Mouse (Mus musculus): ENCODE data around the gene D16Ertd472e. TPM values are rescaled to one million over a fixed set of nuclear protein-coding genes. Genes with fewer than 3 reads are reported as not detected.

The D16Ertd472e gene
- polyA plus RNA-seq, 1 experiment from 2014 or later = 10.3 TPM

GRCm38 (mm10) chr16:78591130-78591529 is 14.6 kb upstream of the D16Ertd472e start:
- Histone ChIP-seq H3K4me1 (replicated peaks; ENCODE audit: control insufficient read depth, insufficient read depth, low read length) (no peaks in the 10 kb centered on the region), H3K4me3 (replicated peaks; ENCODE audit: low read length) (no peak overlapping the region), H3K9ac (replicated peaks; ENCODE audit: low read depth, low read length) (no peak overlapping the region), H3K27me3 (replicated peaks; ENCODE audit: control insufficient read depth, insufficient read depth, low read length) (no peaks in the 10 kb centered on the region), H3K4me2 (ENCODE audit: low read length) (no peak overlapping the region), H3K27ac (ENCODE audit: low read length) (no peak overlapping the region), H3K36me3 (ENCODE audit: control insufficient read depth, insufficient read depth) (no peaks in the 10 kb centered on the region), H3K9me3 (ENCODE audit: control insufficient read depth, low read length) (no peaks in the 10 kb centered on the region)
- 85% methylated on average over 6 of the region's 6 CpGs for WGBS
- ATAC-seq = no peak

DNA sequence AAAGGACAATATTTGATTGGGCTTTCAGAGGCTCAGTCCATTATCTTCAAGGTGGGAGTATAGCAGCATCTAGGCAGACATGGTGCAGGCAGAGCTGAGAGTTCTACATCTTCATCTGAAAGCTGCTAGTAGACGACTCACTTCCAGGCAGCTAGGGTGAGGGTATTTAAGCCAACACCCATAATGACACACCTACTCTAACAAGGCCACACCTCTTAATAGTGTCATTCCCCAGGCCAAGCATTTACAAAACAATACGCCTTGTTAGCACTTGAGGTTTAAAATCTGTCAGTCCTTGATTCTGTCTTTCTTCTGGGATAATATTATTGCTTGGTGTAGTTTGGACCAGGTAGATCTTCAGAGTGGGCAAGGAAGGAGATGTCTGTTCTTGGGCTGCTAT is 12.3 kb upstream of the D16Ertd472e start:
- H3K27ac ChIP-seq (ENCODE audit: low read length) = no peak overlapping the region
- no peaks in the 10 kb centered on the region for H3K9me3 ChIP-seq (ENCODE audit: control insufficient read depth, low read length)
- H3K27me3 ChIP-seq (replicated peaks; ENCODE audit: control insufficient read depth, insufficient read depth, low read length) = no peaks in the 10 kb centered on the region
- no peaks in the 10 kb centered on the region for H3K4me1 ChIP-seq (replicated peaks; ENCODE audit: control insufficient read depth, insufficient read depth, low read length)
- H3K4me2 ChIP-seq (ENCODE audit: low read length) = no peak overlapping the region
- H3K4me3 ChIP-seq (replicated peaks; ENCODE audit: low read length) = no peak overlapping the region
- no peak overlapping the region for H3K9ac ChIP-seq (replicated peaks; ENCODE audit: low read depth, low read length)
- no peaks in the 10 kb centered on the region for H3K36me3 ChIP-seq (ENCODE audit: control insufficient read depth, insufficient read depth)
- WGBS = 89% methylated on average over 2 of the region's 2 CpGs
- no peak for ATAC-seq

DNA sequence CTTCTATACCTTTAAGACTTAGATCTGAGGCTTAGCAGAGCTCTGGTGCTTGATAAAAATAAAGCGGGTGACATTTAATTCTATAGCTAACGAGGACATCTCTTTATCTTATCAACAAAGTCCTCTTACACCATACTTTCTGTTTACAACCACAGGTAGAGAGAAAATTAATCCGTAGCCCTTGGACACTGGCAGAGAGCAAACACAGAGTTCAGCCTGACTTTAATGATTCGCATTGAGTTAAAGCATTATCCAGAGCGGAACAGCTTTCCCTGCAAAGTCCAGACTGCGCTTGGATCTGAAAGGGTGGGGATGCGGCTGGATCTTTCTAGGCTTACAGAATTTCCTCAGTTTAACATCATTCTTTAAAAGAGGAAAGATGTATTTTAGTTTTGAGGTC is 10.1 kb upstream of the D16Ertd472e start:
- no peaks in the 10 kb centered on the region for H3K4me1 ChIP-seq (replicated peaks; ENCODE audit: control insufficient read depth, insufficient read depth, low read length)
- no peak overlapping the region for H3K9ac ChIP-seq (replicated peaks; ENCODE audit: low read depth, low read length)
- no peaks in the 10 kb centered on the region for H3K36me3 ChIP-seq (ENCODE audit: control insufficient read depth, insufficient read depth)
- H3K9me3 ChIP-seq (ENCODE audit: control insufficient read depth, low read length) = no peaks in the 10 kb centered on the region
- no peak overlapping the region for H3K27ac ChIP-seq (ENCODE audit: low read length)
- H3K27me3 ChIP-seq (replicated peaks; ENCODE audit: control insufficient read depth, insufficient read depth, low read length) = no peaks in the 10 kb centered on the region
- no peak overlapping the region for H3K4me3 ChIP-seq (replicated peaks; ENCODE audit: low read length)
- 73% methylated on average over 7 of the region's 7 CpGs for WGBS
- no peak overlapping the region for H3K4me2 ChIP-seq (ENCODE audit: low read length)
- ATAC-seq = no peak

DNA sequence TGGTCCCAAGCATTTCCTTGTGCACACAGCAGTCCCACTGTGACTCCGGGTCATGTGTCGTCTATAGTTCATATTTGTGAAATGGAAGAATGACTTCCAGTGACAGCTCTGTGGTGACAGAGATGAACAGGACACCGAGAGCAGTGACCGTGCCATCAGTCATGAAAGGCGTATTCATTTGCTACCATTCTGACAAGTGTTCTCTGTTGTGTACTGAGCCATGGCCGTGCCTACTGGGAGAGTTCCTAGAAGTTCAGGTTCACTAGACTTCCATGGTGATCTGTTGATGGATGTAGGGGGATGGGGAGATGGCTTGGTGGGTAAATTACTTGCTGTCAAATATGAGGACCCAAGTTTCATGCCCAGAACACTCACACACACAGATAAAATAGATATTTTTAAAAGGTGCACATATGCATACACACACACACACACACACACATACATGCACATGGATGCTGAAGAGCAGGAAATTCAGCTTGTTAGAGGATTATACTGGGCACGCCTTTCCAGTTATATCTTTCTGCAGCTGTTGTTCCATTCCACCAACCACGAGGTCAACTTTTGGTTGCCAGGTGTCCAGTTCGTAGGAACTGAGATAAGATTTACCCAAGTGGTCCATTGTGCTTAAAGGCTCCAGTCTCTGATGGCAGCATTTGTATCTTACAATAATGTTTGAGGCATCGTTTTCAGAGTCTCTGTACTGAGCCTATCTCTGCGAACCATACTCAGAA is 9.3 kb upstream of the D16Ertd472e start:
- no peaks in the 10 kb centered on the region for H3K4me1 ChIP-seq (replicated peaks; ENCODE audit: control insufficient read depth, insufficient read depth, low read length)

DNA sequence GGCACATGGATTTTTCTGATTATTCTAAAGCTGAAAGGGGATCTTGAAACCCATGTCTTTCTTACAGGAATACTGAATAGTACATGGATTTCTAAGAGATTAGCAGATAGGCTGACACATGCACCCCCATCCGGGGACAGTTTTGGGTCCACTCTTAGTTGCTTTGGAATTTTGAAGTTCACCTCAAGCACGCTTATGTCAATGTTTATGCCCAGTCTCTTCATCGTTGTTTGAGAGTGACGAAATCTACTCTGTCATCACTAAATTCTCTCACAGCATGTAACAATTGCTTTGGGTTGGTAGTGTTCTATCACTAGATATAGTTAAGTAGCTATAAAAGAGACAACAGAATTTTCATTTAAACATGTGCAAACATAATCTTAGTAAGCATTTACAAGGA is 8.7 kb upstream of the D16Ertd472e start:
- Histone ChIP-seq H3K4me3 (replicated peaks; ENCODE audit: low read length) (no peak overlapping the region), H3K27me3 (replicated peaks; ENCODE audit: control insufficient read depth, insufficient read depth, low read length) (no peaks in the 10 kb centered on the region), H3K9me3 (ENCODE audit: control insufficient read depth, low read length) (no peaks in the 10 kb centered on the region), H3K4me1 (replicated peaks; ENCODE audit: control insufficient read depth, insufficient read depth, low read length) (no peaks in the 10 kb centered on the region), H3K9ac (replicated peaks; ENCODE audit: low read depth, low read length) (no peak overlapping the region), H3K36me3 (ENCODE audit: control insufficient read depth, insufficient read depth) (no peaks in the 10 kb centered on the region), H3K27ac (ENCODE audit: low read length) (no peak overlapping the region), H3K4me2 (ENCODE audit: low read length) (no peak overlapping the region)
- no peak for ATAC-seq
- 88% methylated on average over 4 of the region's 4 CpGs for WGBS

More for the DNA sequence above, 9.3 kb upstream of the D16Ertd472e start:
- no peaks in the 10 kb centered on the region for H3K27me3 ChIP-seq (replicated peaks; ENCODE audit: control insufficient read depth, insufficient read depth, low read length)
- WGBS = 88% methylated on average over 11 of the region's 11 CpGs
- H3K9ac ChIP-seq (replicated peaks; ENCODE audit: low read depth, low read length) = no peak overlapping the region
- H3K27ac ChIP-seq (ENCODE audit: low read length) = no peak overlapping the region
- H3K4me3 ChIP-seq (replicated peaks; ENCODE audit: low read length) = no peak overlapping the region
- no peaks in the 10 kb centered on the region for H3K36me3 ChIP-seq (ENCODE audit: control insufficient read depth, insufficient read depth)
- no peaks in the 10 kb centered on the region for H3K9me3 ChIP-seq (ENCODE audit: control insufficient read depth, low read length)
- ATAC-seq = no peak
- H3K4me2 ChIP-seq (ENCODE audit: low read length) = no peak overlapping the region

GRCm38 (mm10) chr16:78583968-78584367 is 7.5 kb upstream of the D16Ertd472e start:
- H3K4me2 ChIP-seq (ENCODE audit: low read length) = no peak overlapping the region
- ATAC-seq = no peak
- H3K27ac ChIP-seq (ENCODE audit: low read length) = no peak overlapping the region
- H3K27me3 ChIP-seq (replicated peaks; ENCODE audit: control insufficient read depth, insufficient read depth, low read length) = no peaks in the 10 kb centered on the region
- H3K4me1 ChIP-seq (replicated peaks; ENCODE audit: control insufficient read depth, insufficient read depth, low read length) = no peaks in the 10 kb centered on the region
- no peak overlapping the region for H3K4me3 ChIP-seq (replicated peaks; ENCODE audit: low read length)
- no peaks in the 10 kb centered on the region for H3K36me3 ChIP-seq (ENCODE audit: control insufficient read depth, insufficient read depth)
- 96% methylated on average over 4 of the region's 4 CpGs for WGBS
- no peak overlapping the region for H3K9ac ChIP-seq (replicated peaks; ENCODE audit: low read depth, low read length)
- no peaks in the 10 kb centered on the region for H3K9me3 ChIP-seq (ENCODE audit: control insufficient read depth, low read length)

DNA sequence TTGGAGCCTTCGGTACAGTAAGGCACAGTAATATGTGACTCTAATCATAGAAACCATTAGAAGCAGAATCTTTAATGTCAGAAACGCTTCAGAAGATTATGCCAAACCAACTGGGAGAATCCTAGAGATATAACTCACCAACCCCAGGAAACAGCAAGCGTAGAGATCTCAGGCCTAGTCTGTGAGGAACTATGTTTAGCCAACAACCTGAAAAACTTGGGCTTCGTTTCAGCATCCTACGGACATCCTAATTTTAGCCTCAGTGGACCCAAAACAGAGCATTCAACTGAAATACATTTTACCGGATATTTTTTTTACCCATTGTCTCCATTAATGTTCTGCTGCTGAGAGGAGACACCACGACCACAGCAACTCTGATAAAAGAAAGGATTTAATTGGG is 3.9 kb upstream of the D16Ertd472e start:
- no peak overlapping the region for H3K9ac ChIP-seq (replicated peaks; ENCODE audit: low read depth, low read length)
- H3K27me3 ChIP-seq (replicated peaks; ENCODE audit: control insufficient read depth, insufficient read depth, low read length) = no peaks in the 10 kb centered on the region
- no peaks in the 10 kb centered on the region for H3K4me1 ChIP-seq (replicated peaks; ENCODE audit: control insufficient read depth, insufficient read depth, low read length)
- no peak overlapping the region for H3K4me2 ChIP-seq (ENCODE audit: low read length)
- H3K9me3 ChIP-seq (ENCODE audit: control insufficient read depth, low read length) = no peaks in the 10 kb centered on the region
- no peak overlapping the region for H3K27ac ChIP-seq (ENCODE audit: low read length)
- no peak overlapping the region for H3K4me3 ChIP-seq (replicated peaks; ENCODE audit: low read length)
- H3K36me3 ChIP-seq (ENCODE audit: control insufficient read depth, insufficient read depth) = no peaks in the 10 kb centered on the region
- 90% methylated on average over 7 of the region's 7 CpGs for WGBS
- no peak for ATAC-seq

DNA sequence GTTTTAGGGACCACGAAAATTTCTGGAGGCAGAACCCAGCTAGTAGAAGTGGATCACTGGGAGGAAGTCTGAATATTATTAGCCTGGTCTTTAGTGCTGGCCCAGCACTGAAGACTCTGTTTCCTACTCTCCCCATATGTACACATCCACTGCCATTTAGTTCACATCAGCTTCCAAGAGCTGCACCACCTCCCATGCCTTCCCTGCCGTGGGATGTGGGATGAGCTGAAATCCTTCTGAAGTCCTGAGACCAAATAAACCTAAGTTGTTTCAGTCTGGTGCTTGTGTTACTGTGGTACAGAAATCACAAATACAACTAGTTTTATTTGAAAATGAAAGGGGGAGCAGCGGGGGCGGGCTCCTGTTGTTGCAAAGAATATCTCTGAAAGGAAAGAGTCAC is 2.9 kb upstream of the D16Ertd472e start:
- H3K27ac ChIP-seq (ENCODE audit: low read length) = no peak overlapping the region
- no peak overlapping the region for H3K9ac ChIP-seq (replicated peaks; ENCODE audit: low read depth, low read length)
- WGBS = 90% methylated on average over 4 of the region's 4 CpGs
- no peaks in the 10 kb centered on the region for H3K27me3 ChIP-seq (replicated peaks; ENCODE audit: control insufficient read depth, insufficient read depth, low read length)
- peaks cover 7% of the 10 kb centered on the region for H3K4me1 ChIP-seq (replicated peaks; ENCODE audit: control insufficient read depth, insufficient read depth, low read length)
- ATAC-seq = no peak
- no peaks in the 10 kb centered on the region for H3K9me3 ChIP-seq (ENCODE audit: control insufficient read depth, low read length)
- H3K36me3 ChIP-seq (ENCODE audit: control insufficient read depth, insufficient read depth) = no peaks in the 10 kb centered on the region
- no peak overlapping the region for H3K4me2 ChIP-seq (ENCODE audit: low read length)
- no peak overlapping the region for H3K4me3 ChIP-seq (replicated peaks; ENCODE audit: low read length)

- 19% methylated on average over 14 of the region's 14 CpGs for WGBS
- H3K27ac ChIP-seq (ENCODE audit: low read length) = peak overlapping the region; percentile 82
- ATAC-seq = peak; percentile 8
Measured at GRCm38 (mm10) chr16:78577085-78577671, 670 bp upstream of the D16Ertd472e start.

More at GRCm38 (mm10) chr16:78577085-78577671, 670 bp upstream of the D16Ertd472e start:
- no peaks in the 10 kb centered on the region for H3K27me3 ChIP-seq (replicated peaks; ENCODE audit: control insufficient read depth, insufficient read depth, low read length)
- H3K9me3 ChIP-seq (ENCODE audit: control insufficient read depth, low read length) = no peaks in the 10 kb centered on the region
- H3K36me3 ChIP-seq (ENCODE audit: control insufficient read depth, insufficient read depth) = no peaks in the 10 kb centered on the region
- peak overlapping the region; percentile 89 for H3K4me3 ChIP-seq (replicated peaks; ENCODE audit: low read length)
- peak overlapping the region; percentile 75 for H3K4me2 ChIP-seq (ENCODE audit: low read length)
- H3K9ac ChIP-seq (replicated peaks; ENCODE audit: low read depth, low read length) = peak overlapping the region; percentile 90
- H3K4me1 ChIP-seq (replicated peaks; ENCODE audit: control insufficient read depth, insufficient read depth, low read length) = peaks cover 19% of the 10 kb centered on the region

All from forebrain, embryonic 16.5 days (tissue).